Mouse (Mus musculus) hindbrain, embryonic 11.5 days (tissue): ENCODE results near the gene Slc25a53. TPM values are rescaled to one million over a fixed set of nuclear protein-coding genes. Genes with fewer than 3 reads are reported as not detected.

Experiments used
- polyA plus RNA-seq: library from polyadenylated mRNA; unstranded; fragments of >200 nt; fragmentation: Nextera tagmentation; extraction: Ambion mirVana; gene quantifications from 2 replicates; pipeline ENCODE4 v1.2.1, GENCODE M21; 2014

Slc25a53 gene
- polyA plus RNA-seq, 1 experiment from 2014 or later, result 12.9 TPM

Other genes with a start within 250 kb of the Slc25a53 start
- gene Plp1, start 215.6 kb downstream of the Slc25a53 start, polyA plus RNA-seq, result 15.4 and 16.6 TPM in 2 replicates
- 6.9 TPM in 2 replicates for gene Rab9b, start 169.5 kb downstream of the Slc25a53 start, polyA plus RNA-seq
- not detected in 2 replicates for gene H2bfm, start 111.0 kb downstream of the Slc25a53 start, polyA plus RNA-seq
- 68.8 and 68.9 TPM in 2 replicates for gene Tmsb15b2, start 62.8 kb downstream of the Slc25a53 start, polyA plus RNA-seq
- 4.3 and 9.0 TPM in 2 replicates for gene Tmsb15l, start 61.4 kb downstream of the Slc25a53 start, polyA plus RNA-seq
- gene Tmsb15b1, start 61.4 kb downstream of the Slc25a53 start, polyA plus RNA-seq, result 28.7 and 31.1 TPM in 2 replicates
- gene Zcchc18, start 45.1 kb downstream of the Slc25a53 start, polyA plus RNA-seq, result 90.7 and 98.9 TPM in 2 replicates
- 12.0 and 12.1 TPM in 2 replicates for gene Fam199x, start 11.3 kb upstream of the Slc25a53 start, polyA plus RNA-seq
- gene Esx1, start 83.8 kb upstream of the Slc25a53 start, polyA plus RNA-seq, result not detected in 2 replicates